Mouse (Mus musculus) heart, embryonic 15.5 days (tissue): Measurements from ENCODE around the gene Vsig10. TPM values are rescaled to one million over a fixed set of nuclear protein-coding genes. Genes with fewer than 3 reads are reported as not detected.
"Not testable (repeated sequence)": the region's sequence is repeated elsewhere in the genome, so short reads cannot be mapped to it uniquely, and the experiment has no call there.

Source experiments
- ATAC-seq: fragments of 200-750 bp; cut with Nextera tagmentation; replicated peaks from 2 replicates; pipeline ENCODE4 v1.8.0; 2017; ENCODE audit warnings: low read depth, moderate TSS enrichment; ENCODE audit not compliant: insufficient number of reproducible peaks, insufficient read depth, low FRiP score
- H3K27ac ChIP-seq: fragments of 300-500 bp; sonication (generic); 2 replicates; pipeline ENCODE4 v1.5.1; 2015; ENCODE audit warnings: mild to moderate bottlenecking, inconsistent platforms
- H3K27me3 ChIP-seq: fragments of 300-500 bp; sonication (generic); 2 replicates; pipeline ENCODE4 v1.6.1; 2015; ENCODE audit warnings: inconsistent platforms
- H3K36me3 ChIP-seq: fragments of 300-500 bp; sonication (generic); 2 replicates; pipeline ENCODE4 v1.6.1; 2015; ENCODE audit warnings: mild to moderate bottlenecking, inconsistent platforms
- H3K4me1 ChIP-seq: fragments of 300-500 bp; sonication (generic); replicated peaks from 2 replicates; pipeline ENCODE4 v1.6.1; 2015; ENCODE audit warnings: inconsistent platforms
- H3K4me2 ChIP-seq: fragments of 300-500 bp; sonication (generic); 2 replicates; pipeline ENCODE4 v1.6.1; 2015; ENCODE audit warnings: inconsistent platforms, mild to moderate bottlenecking, moderate library complexity
- H3K4me3 ChIP-seq: fragments of 300-500 bp; sonication (generic); 2 replicates; pipeline ENCODE4 v1.5.1; 2015; ENCODE audit warnings: mild to moderate bottlenecking, inconsistent platforms
- H3K9ac ChIP-seq: fragments of 300-500 bp; sonication (generic); 2 replicates; pipeline ENCODE4 v1.6.1; 2015; ENCODE audit warnings: mild to moderate bottlenecking, inconsistent platforms
- H3K9me3 ChIP-seq: fragments of 300-500 bp; sonication (generic); replicated peaks from 2 replicates; pipeline ENCODE4 v1.6.1; 2016; ENCODE audit warnings: inconsistent platforms
- WGBS: fragments of 180-500 bp; shearing (Covaris S2); methylation state at CpG from one replicate; pipeline ENCODE4 v1.1.7; 2015; ENCODE audit warnings: mixed read lengths; 5-methylcytosine and 5-hydroxymethylcytosine counted together
- polyA plus RNA-seq: library from polyadenylated mRNA; unstranded; fragments of >200 nt; fragmentation: Nextera tagmentation; extraction: Ambion mirVana; gene quantifications from 2 replicates; pipeline ENCODE4 v1.2.1, GENCODE M21; 2015

Gene Vsig10
- polyA plus RNA-seq, 1 experiment from 2014 or later: 6.7 TPM

DNA sequence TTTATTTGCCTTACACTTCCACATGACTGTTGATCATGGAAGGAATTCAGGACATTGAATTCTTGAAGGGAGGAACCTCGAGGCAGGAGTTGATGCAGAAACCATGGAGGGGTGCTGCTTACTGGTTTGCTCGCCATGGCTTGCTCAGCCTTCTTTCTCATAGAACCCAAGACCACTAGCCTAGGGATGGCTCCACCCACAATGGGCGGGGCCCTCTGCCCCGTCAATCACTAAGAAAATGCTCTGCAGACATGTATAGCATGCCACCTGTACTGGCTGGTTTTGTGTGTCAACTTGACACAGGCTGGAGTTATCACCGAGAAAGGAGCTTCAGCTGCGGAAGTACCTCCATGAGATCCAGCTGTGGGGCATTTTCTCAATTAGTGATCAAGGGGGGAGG, 21.2 kb downstream of the Vsig10 start:
- H3K9me3 ChIP-seq: no peaks in the 10 kb centered on the region
- no peak for ATAC-seq
- peaks cover 31% of the 10 kb centered on the region for H3K36me3 ChIP-seq
- H3K27ac ChIP-seq: no peak overlapping the region
- 83% methylated on average over 6 of the region's 6 CpGs for WGBS
- no peak overlapping the region for H3K4me2 ChIP-seq
- H3K9ac ChIP-seq: no peak overlapping the region
- no peaks in the 10 kb centered on the region for H3K4me1 ChIP-seq
- H3K4me3 ChIP-seq: no peak overlapping the region
- no peaks in the 10 kb centered on the region for H3K27me3 ChIP-seq

GRCm38 (mm10) chr5:117341896-117342295, 23.0 kb downstream of the Vsig10 start:
- Histone ChIP-seq H3K27ac (no peak overlapping the region), H3K4me3 (no peak overlapping the region), H3K4me1 (no peaks in the 10 kb centered on the region), H3K4me2 (no peak overlapping the region), H3K27me3 (no peaks in the 10 kb centered on the region), H3K9me3 (no peaks in the 10 kb centered on the region), H3K36me3 (peaks cover 19% of the 10 kb centered on the region), H3K9ac (no peak overlapping the region)
- 67% methylated on average over 6 of the region's 6 CpGs for whole genome bisulfite sequencing
- ATAC-seq: no peak

- not testable (repeated sequence) for H3K4me1 ChIP-seq, H3K27me3 ChIP-seq, H3K9ac ChIP-seq, H3K4me3 ChIP-seq, ATAC-seq, H3K27ac ChIP-seq, H3K4me2 ChIP-seq, H3K9me3 ChIP-seq
- WGBS: 86% methylated on average over 5 of the region's 5 CpGs
- H3K36me3 ChIP-seq: peaks cover 12% of the 10 kb centered on the region; the same call in 1 of the 2 replicates
Measured at GRCm38 (mm10) chr5:117344496-117344895, 25.6 kb downstream of the Vsig10 start.

DNA sequence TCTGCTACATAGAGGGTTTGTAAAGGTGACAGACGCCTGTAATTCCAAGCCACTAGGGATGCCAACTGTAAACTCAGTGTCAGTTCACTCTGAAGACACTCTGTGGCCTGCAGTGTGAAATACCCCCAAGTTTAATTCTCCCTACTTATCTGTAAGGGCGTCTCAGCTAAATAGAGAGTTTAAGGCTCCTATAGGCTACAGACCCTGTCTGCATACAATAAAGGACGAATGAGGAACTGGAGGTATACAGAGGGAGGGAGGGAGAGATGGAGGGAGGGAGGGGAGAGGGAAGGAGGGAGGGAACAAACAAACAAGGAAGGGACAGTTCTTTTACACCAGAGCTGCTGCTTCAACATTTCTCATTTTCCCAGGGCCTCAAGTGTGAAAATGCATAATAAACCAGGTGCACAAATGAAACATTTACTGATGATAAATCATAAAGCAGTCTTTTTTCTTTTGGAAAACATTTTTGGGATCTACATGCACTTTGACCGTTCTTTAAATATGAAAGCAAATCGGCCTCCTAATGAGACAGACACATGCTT, 26.6 kb downstream of the Vsig10 start:
- Histone ChIP-seq H3K27me3 (no peaks in the 10 kb centered on the region), H3K4me1 (no peaks in the 10 kb centered on the region), H3K4me2 (no peak overlapping the region), H3K4me3 (no peak overlapping the region), H3K9ac (no peak overlapping the region), H3K9me3 (no peaks in the 10 kb centered on the region), H3K27ac (no peak overlapping the region), H3K36me3 (peaks cover 7% of the 10 kb centered on the region; the same call in 1 of the 2 replicates)
- WGBS: 80% methylated on average over 5 of the region's 5 CpGs
- no peak for ATAC-seq

- Histone ChIP-seq H3K9me3 (no peaks in the 10 kb centered on the region), H3K36me3 (peaks cover 7% of the 10 kb centered on the region; the same call in 1 of the 2 replicates), H3K4me1 (no peaks in the 10 kb centered on the region), H3K27me3 (no peaks in the 10 kb centered on the region), H3K4me3 (no peak overlapping the region), H3K27ac (no peak overlapping the region), H3K4me2 (no peak overlapping the region), H3K9ac (no peak overlapping the region)
- 51% methylated on average over 3 of the region's 3 CpGs for WGBS
- no peak for ATAC-seq
Measured at GRCm38 (mm10) chr5:117346281-117346680, 27.4 kb downstream of the Vsig10 start.

DNA sequence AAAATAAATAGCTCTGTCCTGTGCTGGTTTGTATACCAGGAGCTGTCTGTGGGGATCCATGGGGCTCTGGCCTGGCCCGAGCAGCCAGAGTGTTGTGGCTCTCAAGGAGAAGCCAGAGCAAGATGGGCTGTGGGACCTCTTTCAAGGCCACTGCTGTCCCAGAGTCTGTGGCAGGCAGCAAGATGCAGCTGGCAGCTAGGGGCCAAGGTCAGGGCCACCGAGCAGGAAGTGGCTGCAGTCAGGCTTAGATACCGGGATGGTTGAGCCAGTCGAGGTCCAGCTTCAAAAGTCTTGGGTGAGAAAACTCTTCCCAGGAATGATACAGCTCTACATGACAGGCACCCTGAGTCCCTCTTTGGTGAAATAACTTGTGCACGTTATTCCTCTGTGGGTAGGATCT, 28.1 kb downstream of the Vsig10 start:
- Histone ChIP-seq H3K9me3 (no peaks in the 10 kb centered on the region), H3K27ac (no peak overlapping the region), H3K4me1 (no peaks in the 10 kb centered on the region), H3K36me3 (peaks cover 7% of the 10 kb centered on the region; the same call in 1 of the 2 replicates), H3K4me3 (no peak overlapping the region), H3K4me2 (no peak overlapping the region), H3K9ac (no peak overlapping the region), H3K27me3 (no peaks in the 10 kb centered on the region)
- no peak for ATAC-seq
- WGBS: 80% methylated on average over 5 of the region's 5 CpGs

GRCm38 (mm10) chr5:117347838-117348237, 29.0 kb downstream of the Vsig10 start:
- Histone ChIP-seq H3K4me3 (no peak overlapping the region), H3K27ac (no peak overlapping the region), H3K9ac (no peak overlapping the region), H3K4me2 (no peak overlapping the region), H3K4me1 (no peaks in the 10 kb centered on the region), H3K36me3 (peaks cover 8% of the 10 kb centered on the region; the same call in 1 of the 2 replicates), H3K9me3 (no peaks in the 10 kb centered on the region), H3K27me3 (no peaks in the 10 kb centered on the region)
- 91% methylated on average over 2 of the region's 2 CpGs for WGBS
- no peak for ATAC-seq

GRCm38 (mm10) chr5:117348279-117348678, 29.4 kb downstream of the Vsig10 start:
- no peak overlapping the region for H3K4me2 ChIP-seq
- no peak for ATAC-seq
- 41% methylated on average over 19 of the region's 19 CpGs for WGBS

GRCm38 (mm10) chr5:117354121-117354520, 35.2 kb downstream of the Vsig10 start:
- no peaks in the 10 kb centered on the region for H3K27me3 ChIP-seq
- H3K27ac ChIP-seq: no peak overlapping the region
- H3K4me1 ChIP-seq: peaks cover 20% of the 10 kb centered on the region
- no peak overlapping the region for H3K4me2 ChIP-seq
- ATAC-seq: no peak
- peaks cover 4% of the 10 kb centered on the region; the same call in 1 of the 2 replicates for H3K36me3 ChIP-seq
- H3K9ac ChIP-seq: no peak overlapping the region
- 59% methylated on average over 8 of the region's 8 CpGs for WGBS
- no peaks in the 10 kb centered on the region for H3K9me3 ChIP-seq
- H3K4me3 ChIP-seq: no peak overlapping the region

More at GRCm38 (mm10) chr5:117348279-117348678, 29.4 kb downstream of the Vsig10 start:
- no peak overlapping the region for H3K4me3 ChIP-seq
- H3K9me3 ChIP-seq: no peaks in the 10 kb centered on the region
- no peak overlapping the region for H3K27ac ChIP-seq
- no peak overlapping the region for H3K9ac ChIP-seq
- no peaks in the 10 kb centered on the region for H3K27me3 ChIP-seq
- H3K36me3 ChIP-seq: peaks cover 10% of the 10 kb centered on the region; the same call in 1 of the 2 replicates
- no peaks in the 10 kb centered on the region for H3K4me1 ChIP-seq

- WGBS: 38% methylated on average over 14 of the region's 14 CpGs
- peaks cover 36% of the 10 kb centered on the region for H3K4me1 ChIP-seq
- peaks cover 4% of the 10 kb centered on the region; the same call in 1 of the 2 replicates for H3K36me3 ChIP-seq
- no peaks in the 10 kb centered on the region for H3K27me3 ChIP-seq
- no peaks in the 10 kb centered on the region for H3K9me3 ChIP-seq
- no peak for ATAC-seq
- peak overlapping the region; percentile 97 for H3K27ac ChIP-seq
- peak overlapping the region; percentile 77 for H3K4me2 ChIP-seq
- H3K4me3 ChIP-seq: peak overlapping the region; percentile 83
- H3K9ac ChIP-seq: no peak overlapping the region
Measured at GRCm38 (mm10) chr5:117355648-117356303, 36.9 kb downstream of the Vsig10 start.

- Histone ChIP-seq H3K9me3 (no peaks in the 10 kb centered on the region), H3K36me3 (peaks cover 4% of the 10 kb centered on the region; the same call in 1 of the 2 replicates), H3K27me3 (no peaks in the 10 kb centered on the region), H3K4me2 (peak overlapping the region; percentile 77), H3K4me1 (peaks cover 43% of the 10 kb centered on the region), H3K27ac (peak overlapping the region; percentile 97), H3K4me3 (peak overlapping the region; percentile 83), H3K9ac (peak overlapping the region; percentile 94)
- WGBS: under 1% methylated on average over 23 of the region's 24 CpGs
- ATAC-seq: peak; percentile 24
Measured at GRCm38 (mm10) chr5:117356365-117357128, 37.7 kb downstream of the Vsig10 start.
